Mouse (Mus musculus) gastrocnemius, postnatal 14 days (tissue): ENCODE measurements around the gene Kcna10. TPM values are rescaled to one million over a fixed set of nuclear protein-coding genes. Genes with fewer than 3 reads are reported as not detected.
A peak's percentile ranks its signal among the peaks of the same experiment; 100 is the strongest.

ENCODE experiments used
- DNase-seq: peaks from one replicate; pipeline ENCODE4 v3.0.0; 2021; ENCODE audit warnings: mixed read lengths
- intact Hi-C: fragments of 180-260 bp; cut with DNase I; formaldehyde crosslinking; loops from one replicate; pipeline ENCODE4 v1.15.1; 2025; ENCODE audit warnings: low total_unique reads
- long read RNA-seq, 2 experiments: library from polyadenylated mRNA; stranded (forward); transcript quantifications; one replicate each; pipeline ENCODE4 v2.0.0; 2021
- total RNA-seq, 2 experiments: library from RNA; stranded (reverse); gene quantifications; 2 replicates each; pipeline ENCODE4 v1.2.3; 2021

Kcna10 gene
- total RNA-seq: under 1 TPM in 1 of 2 experiments, not detected in 1; 0.10 TPM
- long read RNA-seq, experiment 1: 0 reads
- long read RNA-seq, experiment 2, partial matches to known transcripts: 0 of 1 reads
- long read RNA-seq, experiment 2, other reads (novel, unspliced or antisense): 1 of 1 reads

- DNase-seq: no peak
- intact Hi-C loops: no loop called here
Observed at GRCm38 (mm10) chr3:107182756-107183155, at the start of gene Kcna10. Kcna10 (plus strand) TSS chr3:107183056.

GRCm38 (mm10) chr3:107134457-107134856 lies 48.4 kb upstream of the Kcna10 start:
- no peak for DNase-seq
- intact Hi-C loops: no loop called here

GRCm38 (mm10) chr3:107147126-107147525 lies 35.7 kb upstream of the Kcna10 start:
- DNase-seq: no peak
- intact Hi-C loops: no loop called here

- DNase-seq: peak; percentile 40
- intact Hi-C loops: loop anchor here (2.0 kb wide), 1 partner anchor 54 kb away; no protein-coding TSS in a partner anchor
Observed at GRCm38 (mm10) chr3:107149006-107149405, 33.9 kb upstream of the Kcna10 start.

- no peak for DNase-seq
Observed at GRCm38 (mm10) chr3:107150469-107150868, 32.4 kb upstream of the Kcna10 start.

GRCm38 (mm10) chr3:107150872-107151540 lies 31.9 kb upstream of the Kcna10 start:
- intact Hi-C loops: no loop called here

More at GRCm38 (mm10) chr3:107150469-107150868, 32.4 kb upstream of the Kcna10 start:
- intact Hi-C loops: no loop called here

GRCm38 (mm10) chr3:107153772-107154655 lies 28.8 kb upstream of the Kcna10 start:
- no peak for DNase-seq
- intact Hi-C loops: no loop called here

More at GRCm38 (mm10) chr3:107150872-107151540, 31.9 kb upstream of the Kcna10 start:
- no peak for DNase-seq

GRCm38 (mm10) chr3:107158856-107159255 lies 24.0 kb upstream of the Kcna10 start:
- intact Hi-C loops: no loop called here

GRCm38 (mm10) chr3:107159418-107159817 lies 23.4 kb upstream of the Kcna10 start:
- intact Hi-C loops: no loop called here
- DNase-seq: no peak

More at GRCm38 (mm10) chr3:107158856-107159255, 24.0 kb upstream of the Kcna10 start:
- DNase-seq: no peak

GRCm38 (mm10) chr3:107159859-107160324 lies 23.0 kb upstream of the Kcna10 start:
- peak; percentile 32 for DNase-seq
- intact Hi-C loops: no loop called here

- intact Hi-C loops: no loop called here
- DNase-seq: no peak
Observed at GRCm38 (mm10) chr3:107162741-107163140, 20.1 kb upstream of the Kcna10 start.

GRCm38 (mm10) chr3:107169552-107169951 lies 13.3 kb upstream of the Kcna10 start:
- DNase-seq: no peak
- intact Hi-C loops: no loop called here

GRCm38 (mm10) chr3:107171964-107172363 lies 10.9 kb upstream of the Kcna10 start:
- intact Hi-C loops: no loop called here

GRCm38 (mm10) chr3:107172556-107172955 lies 10.3 kb upstream of the Kcna10 start:
- intact Hi-C loops: no loop called here
- DNase-seq: no peak

More at GRCm38 (mm10) chr3:107171964-107172363, 10.9 kb upstream of the Kcna10 start:
- DNase-seq: no peak

- intact Hi-C loops: no loop called here
- DNase-seq: no peak
Observed at GRCm38 (mm10) chr3:107175486-107175885, 7.4 kb upstream of the Kcna10 start.

- no peak for DNase-seq
- intact Hi-C loops: no loop called here
Observed at GRCm38 (mm10) chr3:107176501-107176900, 6.4 kb upstream of the Kcna10 start.

GRCm38 (mm10) chr3:107180860-107181259 lies 2.0 kb upstream of the Kcna10 start:
- intact Hi-C loops: no loop called here
- no peak for DNase-seq

- intact Hi-C loops: no loop called here
- DNase-seq: peak; percentile 32
Observed at GRCm38 (mm10) chr3:107183178-107183577, 322 bp downstream of the Kcna10 start.

- intact Hi-C loops: loop anchor here (5.0 kb wide), 1 partner anchor 93 kb away; no protein-coding TSS in a partner anchor
Observed at GRCm38 (mm10) chr3:107185597-107185996, 2.7 kb downstream of the Kcna10 start.

GRCm38 (mm10) chr3:107187022-107187421 lies 4.2 kb downstream of the Kcna10 start:
- intact Hi-C loops: loop anchor here (5.0 kb wide), 1 partner anchor 95 kb away; no protein-coding TSS in a partner anchor

More at GRCm38 (mm10) chr3:107185597-107185996, 2.7 kb downstream of the Kcna10 start:
- no peak for DNase-seq

More at GRCm38 (mm10) chr3:107187022-107187421, 4.2 kb downstream of the Kcna10 start:
- DNase-seq: no peak
